Mouse (Mus musculus): Measurements from ENCODE around the gene Olfr676.
"Not testable (repeated sequence)": the region's sequence is repeated elsewhere in the genome, so short reads cannot be mapped to it uniquely, and the experiment has no call there.

Gene Olfr676

GRCm38 (mm10) chr7:105032398-105032797 lies at the start of gene Olfr676:
Olfr676 (plus strand) TSS chr7:105032698.
- DNase-seq (ENCODE audit: low read depth, low spot score): no peak

- DNase-seq (ENCODE audit: low read depth, low spot score): no peak
These were observed 30.6 kb upstream of the Olfr676 start, which contains the start of gene Olfr672 for GRCm38 (mm10) chr7:105001929-105002328. Olfr672 (minus strand) TSS chr7:105002029.

GRCm38 (mm10) chr7:105022530-105022929 lies 10.0 kb upstream of the Olfr676 start:
- DNase-seq (ENCODE audit: low read depth, low spot score): no peak

- DNase-seq (ENCODE audit: low read depth, low spot score): no peak
These were observed 4.1 kb upstream of the Olfr676 start, which contains the start of gene Olfr675 for GRCm38 (mm10) chr7:105028360-105028759. Olfr675 (minus strand) TSS chr7:105028460.

DNA sequence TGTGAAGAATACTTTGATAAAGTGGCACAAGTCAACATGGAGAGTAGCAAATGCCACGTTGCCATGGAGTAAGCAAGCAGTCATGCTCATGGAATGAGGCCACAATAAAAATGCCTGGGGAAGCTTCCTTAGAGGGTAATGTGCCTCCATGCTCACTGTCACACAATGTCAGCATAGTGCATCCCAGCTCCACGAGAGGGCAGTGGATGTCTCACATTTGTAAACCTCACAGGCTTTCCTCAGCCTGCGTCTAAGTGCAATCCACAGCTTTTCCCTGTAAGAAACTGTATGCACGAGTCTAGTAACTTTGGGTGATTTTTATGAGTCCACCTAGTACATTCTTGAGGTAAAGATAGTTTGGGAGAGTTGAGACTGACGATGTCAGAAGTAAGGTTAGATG lies 1.3 kb downstream of the Olfr676 start:
- DNase-seq (ENCODE audit: low read depth, low spot score): not testable (repeated sequence)

- DNase-seq (ENCODE audit: low read depth, low spot score): no peak
These were observed 26.5 kb downstream of the Olfr676 start for GRCm38 (mm10) chr7:105058951-105059350.

DNA sequence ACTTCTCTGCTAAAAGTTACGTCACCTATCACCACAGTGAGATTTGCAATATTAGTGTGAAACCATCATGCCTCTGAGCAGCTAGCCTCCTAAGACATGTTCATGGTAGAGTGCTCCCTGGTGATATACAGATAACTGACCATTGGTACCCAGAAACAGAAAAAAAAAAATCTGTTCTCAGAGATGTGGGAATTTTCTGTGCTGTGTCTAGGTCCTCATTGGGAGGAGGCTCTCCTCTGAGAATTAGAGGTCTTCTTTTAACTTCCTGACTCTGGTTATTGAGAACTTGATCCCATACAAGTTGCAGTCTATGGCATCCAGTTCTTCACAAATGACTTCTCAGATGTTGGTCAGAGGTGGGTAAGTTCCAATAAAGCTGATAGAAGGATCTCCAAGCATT lies 31.7 kb downstream of the Olfr676 start, which contains the start of gene Olfr678:
Olfr678 (plus strand) TSS at position 301 of the 400 bp plus-strand sequence.
- no peak for DNase-seq (ENCODE audit: low read depth, low spot score)

DNA sequence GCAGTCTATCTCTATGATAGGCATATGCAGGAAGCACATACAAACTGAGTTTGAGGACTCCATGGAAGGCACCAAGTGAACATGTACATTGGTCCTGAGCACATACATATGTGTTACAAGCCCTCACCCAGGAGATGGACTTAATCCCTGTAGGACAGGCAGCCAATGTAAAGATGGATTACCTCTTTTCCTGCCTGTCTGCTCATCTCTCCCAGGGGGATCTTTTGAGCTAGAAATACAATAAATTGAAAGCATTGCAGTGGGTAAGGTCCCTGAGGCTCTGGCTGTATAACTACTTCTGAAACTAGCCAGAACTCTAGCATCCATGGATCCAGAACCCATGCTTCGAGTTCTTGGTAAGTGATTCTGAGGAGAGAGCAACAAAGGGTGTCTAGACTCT lies 48.4 kb downstream of the Olfr676 start, which contains the start of gene Olfr679:
Olfr679 (plus strand) TSS at position 301 of the 400 bp plus-strand sequence.
- DNase-seq (ENCODE audit: low read depth, low spot score): no peak

Measured in WW6 (cell line).